Mouse (Mus musculus) liver, embryonic 13.5 days (tissue): ENCODE measurements around the gene Ankrd28. TPM values are rescaled to one million over a fixed set of nuclear protein-coding genes. Genes with fewer than 3 reads are reported as not detected.

Experiments
- ATAC-seq: fragments of 200-750 bp; cut with Nextera tagmentation; 2 replicates; pipeline ENCODE4 v1.8.0; 2017; ENCODE audit warnings: low read depth, mild to moderate bottlenecking, moderate number of reproducible peaks, moderate library complexity
- DNase-seq: peaks from one replicate; pipeline ENCODE4 v3.0.0; 2022
- H3K27ac ChIP-seq: fragments of 300-500 bp; sonication (generic); 2 replicates; pipeline ENCODE4 v1.5.1; 2015; ENCODE audit warnings: moderate library complexity, mild to moderate bottlenecking, inconsistent platforms
- H3K27me3 ChIP-seq: fragments of 300-500 bp; sonication (generic); 2 replicates; pipeline ENCODE4 v1.6.1; 2015; ENCODE audit warnings: mild to moderate bottlenecking, inconsistent platforms
- H3K36me3 ChIP-seq: fragments of 300-500 bp; sonication (generic); 2 replicates; pipeline ENCODE4 v1.6.1; 2015; ENCODE audit warnings: mild to moderate bottlenecking, inconsistent platforms
- H3K4me1 ChIP-seq: fragments of 300-500 bp; sonication (generic); replicated peaks from 2 replicates; pipeline ENCODE4 v1.6.1; 2015; ENCODE audit warnings: inconsistent platforms
- H3K4me2 ChIP-seq: fragments of 300-500 bp; sonication (generic); 2 replicates; pipeline ENCODE4 v1.6.1; 2015; ENCODE audit warnings: inconsistent platforms, mild to moderate bottlenecking, moderate library complexity
- H3K4me3 ChIP-seq: fragments of 300-500 bp; sonication (generic); replicated peaks from 2 replicates; pipeline ENCODE4 v1.5.1; 2015; ENCODE audit warnings: mild to moderate bottlenecking, inconsistent platforms
- H3K9ac ChIP-seq: fragments of 300-500 bp; sonication (generic); 2 replicates; pipeline ENCODE4 v1.6.1; 2015; ENCODE audit warnings: mild to moderate bottlenecking, inconsistent platforms
- H3K9me3 ChIP-seq: fragments of 300-500 bp; sonication (generic); replicated peaks from 2 replicates; pipeline ENCODE4 v1.6.1; 2016; ENCODE audit warnings: inconsistent platforms
- WGBS: fragments of 180-500 bp; shearing (Covaris S2); methylation state at CpG from one replicate; pipeline ENCODE4 v1.1.7; 2015; ENCODE audit not compliant: insufficient replicate concordance; 5-methylcytosine and 5-hydroxymethylcytosine counted together
- polyA plus RNA-seq: library from polyadenylated mRNA; unstranded; fragments of >200 nt; fragmentation: Nextera tagmentation; extraction: Ambion mirVana; gene quantifications from 2 replicates; pipeline ENCODE4 v1.2.1, GENCODE M21; 2015

The Ankrd28 gene
- polyA plus RNA-seq, 1 experiment from 2014 or later, result 3.0 TPM

DNA sequence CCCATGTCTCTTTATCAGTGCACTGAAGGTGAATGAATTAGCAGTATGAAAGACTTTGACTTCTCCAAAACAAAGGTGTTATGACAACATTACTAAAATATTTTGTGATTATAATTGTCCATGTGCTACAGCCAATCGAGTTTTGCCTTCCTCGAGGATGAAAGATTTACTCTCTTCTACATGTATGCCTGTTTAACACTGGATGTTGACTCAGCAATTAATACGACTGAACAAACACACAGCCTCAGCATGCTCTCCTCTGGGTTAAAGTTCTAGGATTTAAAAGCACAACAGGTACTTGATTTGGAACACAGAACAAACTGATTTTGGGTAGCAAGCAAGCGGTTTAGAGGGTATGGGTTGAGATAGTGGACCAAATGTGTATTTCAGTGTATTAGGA lies 1.6 kb upstream of the Ankrd28 start:
- H3K27ac ChIP-seq, result no peak overlapping the region
- ATAC-seq (no peak), DNase-seq (no peak)
- no peaks in the 10 kb centered on the region for H3K36me3 ChIP-seq
- no peaks in the 10 kb centered on the region for H3K27me3 ChIP-seq
- H3K9me3 ChIP-seq, result no peaks in the 10 kb centered on the region
- WGBS, result 43% methylated on average over 4 of the region's 4 CpGs
- peaks cover 25% of the 10 kb centered on the region for H3K4me1 ChIP-seq
- no peak overlapping the region for H3K9ac ChIP-seq
- no peak overlapping the region for H3K4me2 ChIP-seq
- no peak overlapping the region for H3K4me3 ChIP-seq

DNA sequence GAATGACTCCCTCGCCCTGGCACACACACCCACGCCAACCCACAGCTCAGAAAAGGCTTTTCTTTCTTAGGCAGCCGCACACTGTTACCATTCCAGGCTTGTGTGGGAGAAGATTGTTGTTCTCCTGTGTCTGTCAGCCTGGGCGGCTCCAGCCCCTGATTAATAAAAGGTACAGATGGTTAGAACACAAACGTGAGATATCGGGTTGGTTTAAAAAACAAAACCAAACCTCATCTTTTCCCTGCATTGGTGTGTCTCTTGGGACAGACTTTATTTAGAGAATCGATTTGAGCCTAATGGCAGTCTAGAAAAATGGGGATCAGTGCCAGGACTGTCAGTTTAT lies 890 bp upstream of the Ankrd28 start:
- Histone ChIP-seq H3K9me3 (no peaks in the 10 kb centered on the region), H3K27me3 (no peaks in the 10 kb centered on the region), H3K36me3 (no peaks in the 10 kb centered on the region), H3K27ac (peak overlapping the region; percentile 51), H3K9ac (peak overlapping the region; percentile 77), H3K4me2 (peak overlapping the region; percentile 96), H3K4me1 (peaks cover 25% of the 10 kb centered on the region), H3K4me3 (peak overlapping the region; percentile 87)
- DNase-seq, result no peak
- 10% methylated on average over 7 of the region's 7 CpGs for WGBS
- no peak for ATAC-seq

DNA sequence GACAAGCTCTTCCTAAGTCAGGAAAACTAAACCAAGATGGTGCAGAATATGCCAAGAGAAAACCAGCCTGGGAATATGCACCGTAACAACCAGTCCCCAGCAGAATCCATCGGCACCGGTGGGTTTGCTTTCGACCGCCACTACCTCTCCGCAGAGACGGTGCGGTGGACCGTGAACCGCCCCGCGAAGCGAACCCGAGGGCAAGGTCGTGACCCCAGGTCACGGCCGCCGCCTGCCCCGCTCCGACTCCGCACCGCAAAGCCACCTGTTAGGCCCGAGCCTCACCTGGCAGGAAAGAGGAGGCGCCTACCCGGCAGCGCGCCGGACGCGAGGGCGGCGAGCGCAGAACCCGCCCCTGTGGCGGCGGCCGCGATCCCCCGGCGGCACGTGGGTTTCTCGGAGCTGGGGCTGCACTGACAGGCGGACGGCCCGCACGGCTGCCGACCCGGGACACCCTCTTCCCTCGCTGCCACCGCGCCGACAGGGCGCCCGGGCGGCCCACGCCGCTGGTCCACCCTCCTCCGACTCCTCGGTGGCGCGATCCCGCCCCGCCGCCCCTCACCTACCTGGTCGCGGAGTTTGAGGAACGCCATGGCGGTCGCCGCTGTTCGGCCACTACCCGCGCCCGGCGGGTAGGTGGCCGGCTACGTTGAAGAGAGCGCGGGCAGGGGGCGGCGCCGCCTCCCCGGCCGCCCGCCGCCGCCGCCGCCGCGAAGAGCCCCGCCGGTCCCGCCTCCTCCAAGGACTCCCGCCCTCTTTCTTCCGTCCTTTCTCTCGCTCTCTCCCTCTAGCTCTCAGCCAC lies 489 bp downstream of the Ankrd28 start:
- under 1% methylated on average over 89 of the region's 97 CpGs for WGBS
- no peaks in the 10 kb centered on the region for H3K9me3 ChIP-seq
- peak overlapping the region; percentile 87 for H3K4me3 ChIP-seq
- DNase-seq (peak; percentile 58), ATAC-seq (peak; percentile 69)
- H3K4me2 ChIP-seq, result peak overlapping the region; percentile 96
- H3K27me3 ChIP-seq, result no peaks in the 10 kb centered on the region
- H3K4me1 ChIP-seq, result peaks cover 31% of the 10 kb centered on the region
- no peaks in the 10 kb centered on the region for H3K36me3 ChIP-seq
- peak overlapping the region; percentile 88 for H3K9ac ChIP-seq
- peak overlapping the region; percentile 85 for H3K27ac ChIP-seq

DNA sequence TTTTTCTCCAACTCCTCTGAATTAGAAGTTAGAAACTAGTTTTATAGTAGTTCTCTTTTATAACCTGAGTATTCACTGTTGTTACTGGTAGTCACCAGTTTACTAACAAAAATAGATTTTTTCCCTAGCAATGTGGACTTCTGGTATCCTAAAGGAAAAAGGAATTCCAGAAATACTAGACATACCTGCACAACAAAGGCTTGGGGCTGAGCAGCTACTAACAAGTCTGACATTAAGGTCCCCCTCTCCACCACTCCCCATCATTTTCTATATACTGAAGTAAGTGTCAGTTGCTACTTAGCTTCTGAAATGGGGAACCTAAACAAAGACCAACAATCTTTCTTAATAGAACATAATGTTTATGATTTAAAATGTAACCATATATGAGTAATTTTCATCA lies 3.2 kb downstream of the Ankrd28 start:
- Histone ChIP-seq H3K4me2 (no peak overlapping the region), H3K4me3 (no peak overlapping the region), H3K27me3 (no peaks in the 10 kb centered on the region), H3K9me3 (no peaks in the 10 kb centered on the region), H3K9ac (no peak overlapping the region), H3K36me3 (no peaks in the 10 kb centered on the region), H3K27ac (no peak overlapping the region), H3K4me1 (peaks cover 35% of the 10 kb centered on the region)
- DNase-seq (no peak), ATAC-seq (no peak)

DNA sequence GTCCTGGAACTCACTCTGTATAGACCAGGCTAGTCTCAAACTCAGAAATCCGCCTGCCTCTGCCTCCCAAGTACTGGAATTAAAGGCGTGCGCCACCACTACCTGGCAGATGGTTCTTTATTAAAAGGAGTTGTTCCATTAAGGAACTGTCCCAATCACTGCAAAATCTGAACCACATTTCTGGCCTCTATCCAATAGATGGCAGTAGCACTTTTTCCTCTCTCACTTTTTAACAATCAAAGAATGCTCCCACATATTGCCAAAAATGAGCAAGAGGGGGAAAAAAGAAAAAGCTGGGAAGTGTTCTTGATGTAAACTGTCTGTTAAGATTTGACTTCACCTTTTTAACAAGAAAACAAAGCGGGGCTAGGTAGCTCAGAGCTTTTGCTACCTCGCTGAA lies 20.5 kb downstream of the Ankrd28 start:
- DNase-seq (no peak), ATAC-seq (no peak)
- H3K4me1 ChIP-seq, result 0 out of 2 replicates have a peak, but pooled peaks cover 4% of the 10 kb centered on the region
- peaks cover 7% of the 10 kb centered on the region; the same call in 1 of the 2 replicates for H3K36me3 ChIP-seq
- H3K9ac ChIP-seq, result no peak overlapping the region
- no peak overlapping the region for H3K27ac ChIP-seq
- no peak overlapping the region for H3K4me2 ChIP-seq
- no peaks in the 10 kb centered on the region for H3K27me3 ChIP-seq
- no peak overlapping the region for H3K4me3 ChIP-seq
- no peaks in the 10 kb centered on the region for H3K9me3 ChIP-seq
- WGBS, result 77% methylated on average over 5 of the region's 5 CpGs

DNA sequence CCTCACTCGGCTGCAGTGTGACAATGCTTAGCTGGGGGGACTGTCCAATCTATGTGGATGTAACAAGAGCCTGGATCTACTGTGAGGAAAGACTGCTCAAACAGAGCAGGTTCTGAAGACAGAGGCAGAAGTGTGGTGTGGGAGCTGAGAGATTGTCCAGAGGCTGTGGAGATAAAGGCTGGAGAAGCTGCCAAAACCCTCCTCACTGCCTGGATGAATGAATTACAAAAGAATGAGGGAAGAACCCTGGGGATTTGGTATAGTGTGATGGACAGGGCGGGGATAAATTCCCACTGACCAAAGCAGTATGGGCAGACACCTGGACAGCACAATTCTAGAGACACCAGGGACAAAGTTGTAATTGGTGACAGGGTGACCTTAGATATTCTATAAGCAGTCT lies 26.7 kb downstream of the Ankrd28 start:
- Histone ChIP-seq H3K4me1 (peaks cover 5% of the 10 kb centered on the region; the same call in 1 of the 2 replicates), H3K36me3 (peaks cover 4% of the 10 kb centered on the region; the same call in 1 of the 2 replicates), H3K27me3 (no peaks in the 10 kb centered on the region), H3K9ac (no peak overlapping the region), H3K4me3 (no peak overlapping the region), H3K4me2 (no peak overlapping the region), H3K27ac (no peak overlapping the region), H3K9me3 (no peaks in the 10 kb centered on the region)
- DNase-seq (no peak), ATAC-seq (no peak)
- 49% methylated on average over 2 of the region's 2 CpGs for WGBS

DNA sequence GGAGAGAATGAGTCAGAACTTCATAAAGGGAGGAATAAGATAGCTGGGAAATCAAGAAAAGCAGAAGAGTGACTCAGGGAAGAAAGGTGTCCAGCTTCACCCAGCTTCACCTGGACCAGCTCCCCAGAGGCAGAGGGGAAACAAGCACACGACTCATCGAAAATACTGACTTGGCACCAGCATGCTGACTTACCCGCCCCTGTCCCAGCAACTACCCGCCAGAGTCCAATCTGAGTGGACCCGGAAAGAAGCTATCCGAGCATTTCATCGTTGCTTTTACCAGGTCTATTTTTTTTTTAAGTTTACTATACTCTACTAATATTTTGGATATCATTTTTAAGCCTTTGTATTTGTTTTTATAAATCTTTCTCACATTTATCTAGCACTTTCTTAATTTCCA lies 29.5 kb downstream of the Ankrd28 start:
- no peak overlapping the region for H3K27ac ChIP-seq
- DNase-seq, result no peak

DNA sequence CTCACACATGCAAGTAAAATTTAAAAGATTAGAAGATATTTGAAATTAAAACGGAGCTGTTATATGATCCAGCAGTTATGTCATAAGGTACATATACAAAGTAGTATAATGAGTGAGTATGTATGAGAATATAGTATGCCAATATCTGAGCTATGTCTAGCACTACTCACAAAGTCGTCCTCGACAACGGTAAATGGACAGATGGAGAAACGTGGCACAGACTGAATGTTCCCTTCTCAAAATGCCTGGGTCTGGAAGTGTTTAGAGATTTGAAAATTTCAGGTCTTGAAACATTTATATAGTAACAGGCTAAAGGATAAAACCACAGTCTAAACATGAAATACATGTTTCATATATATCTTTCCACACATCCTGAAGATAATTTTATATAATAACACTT lies 30.0 kb downstream of the Ankrd28 start:
- DNase-seq, result no peak
- no peak overlapping the region for H3K27ac ChIP-seq
- H3K9ac ChIP-seq, result no peak overlapping the region
- H3K4me1 ChIP-seq, result peaks cover 15% of the 10 kb centered on the region
- no peak overlapping the region for H3K4me3 ChIP-seq
- no peaks in the 10 kb centered on the region for H3K9me3 ChIP-seq
- no peaks in the 10 kb centered on the region for H3K36me3 ChIP-seq
- 81% methylated on average over 5 of the region's 5 CpGs for WGBS
- H3K4me2 ChIP-seq, result no peak overlapping the region
- no peaks in the 10 kb centered on the region for H3K27me3 ChIP-seq
- ATAC-seq, result no peak

More for the DNA sequence above, 29.5 kb downstream of the Ankrd28 start:
- no peaks in the 10 kb centered on the region for H3K36me3 ChIP-seq
- no peak for ATAC-seq
- 76% methylated on average over 7 of the region's 7 CpGs for whole genome bisulfite sequencing
- no peaks in the 10 kb centered on the region for H3K27me3 ChIP-seq
- no peaks in the 10 kb centered on the region for H3K9me3 ChIP-seq
- H3K4me3 ChIP-seq, result no peak overlapping the region
- no peak overlapping the region for H3K4me2 ChIP-seq
- H3K4me1 ChIP-seq, result peaks cover 9% of the 10 kb centered on the region
- H3K9ac ChIP-seq, result no peak overlapping the region

DNA sequence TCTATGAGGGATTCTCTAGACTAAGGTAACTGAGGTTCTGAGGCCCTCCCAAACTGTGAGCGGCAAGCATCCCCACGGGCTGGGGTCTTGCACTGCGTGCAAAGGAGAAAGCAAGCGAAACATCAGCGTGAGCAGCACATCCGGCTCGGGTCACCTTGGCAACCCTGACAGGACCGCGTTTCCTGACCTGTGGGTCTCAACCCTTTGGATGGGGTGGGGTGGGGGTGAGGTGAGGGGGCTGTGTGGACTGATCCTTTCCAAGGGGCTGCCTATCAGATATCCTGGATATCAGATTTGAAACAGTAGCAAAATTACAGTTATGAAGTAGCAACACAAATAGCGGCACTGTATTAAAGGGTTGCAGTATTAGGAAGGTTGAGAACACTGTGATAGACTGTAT lies 31.5 kb downstream of the Ankrd28 start:
- Histone ChIP-seq H3K27me3 (no peaks in the 10 kb centered on the region), H3K36me3 (no peaks in the 10 kb centered on the region), H3K4me3 (no peak overlapping the region), H3K9me3 (no peaks in the 10 kb centered on the region), H3K4me1 (peaks cover 20% of the 10 kb centered on the region), H3K9ac (no peak overlapping the region), H3K27ac (no peak overlapping the region), H3K4me2 (no peak overlapping the region)
- 80% methylated on average over 10 of the region's 10 CpGs for WGBS
- no peak for DNase-seq
- ATAC-seq, result no peak

DNA sequence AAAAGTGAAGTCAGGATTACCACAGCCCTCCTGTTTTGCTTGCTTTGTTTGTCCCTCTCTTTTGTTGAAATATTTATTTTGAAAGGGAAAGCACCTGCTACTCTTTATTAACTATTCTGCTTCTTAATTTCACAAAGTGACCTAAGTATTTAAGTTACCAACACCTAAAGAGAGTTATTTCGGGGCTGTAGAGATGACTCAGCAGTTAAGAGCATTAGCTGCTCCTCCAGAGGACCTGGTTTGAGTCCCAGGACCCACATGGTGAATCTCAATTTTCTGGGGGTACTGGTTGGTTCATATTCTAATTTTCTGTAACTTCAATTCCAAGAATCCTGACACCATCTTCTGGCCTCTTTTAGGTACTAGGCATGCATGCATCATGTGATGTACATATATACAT lies 34.9 kb downstream of the Ankrd28 start:
- no peak overlapping the region for H3K4me3 ChIP-seq
- ATAC-seq, result no peak
- H3K4me2 ChIP-seq, result no peak overlapping the region
- H3K9ac ChIP-seq, result no peak overlapping the region
- no peaks in the 10 kb centered on the region for H3K36me3 ChIP-seq
- no peaks in the 10 kb centered on the region for H3K9me3 ChIP-seq
- H3K4me1 ChIP-seq, result peaks cover 16% of the 10 kb centered on the region
- H3K27me3 ChIP-seq, result no peaks in the 10 kb centered on the region
- WGBS, result 17% methylated on average over 1 of the region's 1 CpGs
- H3K27ac ChIP-seq, result no peak overlapping the region
- DNase-seq, result no peak

DNA sequence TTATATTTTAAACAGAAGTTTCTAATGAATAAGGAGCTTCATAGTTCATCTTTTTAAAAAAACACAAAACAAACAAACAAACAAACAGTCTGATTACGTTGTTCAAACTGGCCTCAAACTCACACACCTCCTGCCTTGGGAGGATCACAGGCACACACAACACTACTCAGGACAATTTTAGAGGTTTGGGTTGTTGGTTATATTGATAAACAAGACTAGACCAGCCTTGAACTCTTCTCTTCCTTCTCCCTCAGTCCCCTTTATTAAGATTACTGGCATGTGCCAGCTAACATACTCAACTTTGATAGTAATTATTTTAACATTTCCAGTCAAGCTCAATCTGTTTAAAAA lies 35.7 kb downstream of the Ankrd28 start:
- no peaks in the 10 kb centered on the region for H3K9me3 ChIP-seq
- no peak for ATAC-seq
- H3K4me1 ChIP-seq, result peaks cover 16% of the 10 kb centered on the region
- no peaks in the 10 kb centered on the region for H3K36me3 ChIP-seq
- H3K27me3 ChIP-seq, result no peaks in the 10 kb centered on the region
- no peak overlapping the region for H3K9ac ChIP-seq
- no peak overlapping the region for H3K27ac ChIP-seq
- no peak overlapping the region for H3K4me3 ChIP-seq
- no peak for DNase-seq
- 39% methylated on average over 1 of the region's 1 CpGs for WGBS
- no peak overlapping the region for H3K4me2 ChIP-seq
